Mouse (Mus musculus) spleen, adult 2 months (tissue): ENCODE measurements around the gene Cavin4.

ENCODE experiments used
- CTCF ChIP-seq: fragments of 200-500 bp; IDR thresholded peaks from 2 replicates; pipeline ENCODE4 v1.5.1; 2011; ENCODE audit warnings: mild to moderate bottlenecking, inconsistent platforms; ENCODE audit not compliant: insufficient read depth, insufficient read length, insufficient replicate concordance; ENCODE audit errors: extremely low read depth
- POLR2A ChIP-seq: fragments of 200-500 bp; IDR thresholded peaks from 2 replicates; pipeline ENCODE4 v1.6.1; 2011; ENCODE audit warnings: low read depth, low read length, inconsistent platforms

- TF ChIP-seq POLR2A = no peak
- no peak for TF ChIP-seq CTCF
Measured at GRCm38 (mm10) chr4:48667279-48667678, 4.0 kb downstream of the Cavin4 start.
